8 mouse cellular contexts compared by ENCODE assay signal in genomic region chr12:95694991-95695833, GRCm38 (mm10). TPM values are rescaled to one million over a fixed set of nuclear protein-coding genes. Genes with fewer than 3 reads are reported as not detected.
DNase-seq lines count a peak whose midpoint lies in the region; ATAC-seq and TF ChIP-seq lines count a peak whose summit lies in the region.

No protein-coding gene starts in this region.

- under 1% methylated on average over 67 of the region's 68 CpGs for WGBS in olfactory bulb, adult 2 months

- H3ac ChIP-seq in C2C12 (ENCODE audit: control insufficient read depth, insufficient read length, low read depth), result peak overlapping the region; percentile 69

- H3K4me1 ChIP-seq in brown adipose tissue, adult 24 weeks (ENCODE audit: control insufficient read depth, insufficient read depth, insufficient read length, low read length), result no peaks in the 10 kb centered on the region; the same call in 1 of the 2 replicates
- peaks cover 19% of the 10 kb centered on the region for H3K4me1 ChIP-seq in olfactory bulb, adult 2 months (ENCODE audit: control insufficient read depth, insufficient read depth, low read length)

- peak; percentile 17 for TF ChIP-seq CTCF in C2C12 (IDR thresholded peaks at IDR 0.05; ENCODE audit: control insufficient read depth, insufficient read depth, insufficient read length)
- TF ChIP-seq CTCF in olfactory bulb, adult 2 months (IDR thresholded peaks at IDR 0.05; ENCODE audit: insufficient read depth, low read depth, low read length), result no peak

- H3K36me3 ChIP-seq in C2C12 (ENCODE audit: control insufficient read depth, insufficient read depth), result no peaks in the 10 kb centered on the region

- H3K79me3 ChIP-seq in C2C12 (ENCODE audit: low read depth), result peaks cover 41% of the 10 kb centered on the region

- peaks cover 51% of the 10 kb centered on the region for H3K79me2 ChIP-seq in C2C12 (ENCODE audit: control insufficient read depth, insufficient read depth)

- H3K27ac ChIP-seq in brown adipose tissue, adult 24 weeks (replicated peaks; ENCODE audit: low read depth, low read length), result 0 out of 2 replicates have a peak overlapping the region, but pooled peaks have one; percentile 36
- peak overlapping the region; percentile 78; the same call in 1 of the 2 replicates for H3K27ac ChIP-seq in olfactory bulb, adult 2 months (ENCODE audit: insufficient read depth, low read depth, low read length)

- H3K4me3 ChIP-seq in C2C12 (ENCODE audit: insufficient read depth, poor library complexity, severe bottlenecking), result peak overlapping the region; percentile 79
- peak overlapping the region; percentile 76 for H3K4me3 ChIP-seq in brown adipose tissue, adult 24 weeks (ENCODE audit: insufficient read depth, low read depth, low read length)
- peak overlapping the region; percentile 93 for H3K4me3 ChIP-seq in olfactory bulb, adult 2 months (ENCODE audit: insufficient read depth, low read depth, low read length)

- ATAC-seq in frontal cortex, adult (ENCODE audit: low TSS enrichment), result peak; percentile 42

- TF ChIP-seq POLR2A in olfactory bulb, adult 2 months (IDR thresholded peaks at IDR 0.05; ENCODE audit: insufficient read depth, low read depth, low read length), result peak; percentile 41

- DNase-seq in heart, postnatal 4 days, result peak; percentile 76
- peak; percentile 64 to 69 for DNase-seq in layer of hippocampus, adult 8-10 months (ENCODE audit: low spot score in 2 of 2)
- peak; percentile 40 to 51 for DNase-seq in lung, adult 18-20 months
- DNase-seq in urinary bladder, postnatal 4 days (ENCODE audit: low spot score in 2 of 2), result peak; percentile 71 to 79

- H3K27me3 ChIP-seq in C2C12 (ENCODE audit: control insufficient read depth, insufficient read depth, insufficient read length), result no peaks in the 10 kb centered on the region

TF ChIP-seq in C2C12, 6 proteins besides CTCF, POLR2A, EP300 and RAD21:
- TF ChIP-seq MYOG (IDR thresholded peaks at IDR 0.05; ENCODE audit: control insufficient read depth, extremely low read depth, insufficient read length) (no peak), MAX (IDR thresholded peaks at IDR 0.05) (peak; percentile 12)

RNA-seq across cellular contexts. Expression of gene Flrt2, which starts 3.2 kb away (rescaled TPM):
- 7.6 TPM for polyA plus RNA-seq in C2C12 (2012; fragmentation: generic; extraction: Trizol)
- polyA plus RNA-seq in brown adipose tissue, adult 24 weeks (2012; ENCODE audit: insufficient read depth, insufficient read length, missing spikeins), result 1.0 and 1.9 TPM in 2 replicates
- total RNA-seq in heart, postnatal 4 days (2021), result 10 to 100 TPM; 19.0 to 20.1 TPM
- total RNA-seq in layer of hippocampus, adult 8-10 months (2022), result 10 to 100 TPM; 36.3 to 43.8 (median 40.3) TPM
- polyA plus RNA-seq in olfactory bulb, adult 2 months (2012; ENCODE audit: insufficient read depth, insufficient read length, low replicate concordance, missing spikeins), result not detected in 2 replicates

Comparison
In these comparisons a context has a peak if more than half of its experiments do, and no peak if none do; other contexts are left out.
1. Peak in every context shown above with its lines: DNase-seq, ATAC-seq, H3K4me3 ChIP-seq and H3K27ac ChIP-seq.